Mouse (Mus musculus): ENCODE measurements around the gene Igsf9b. TPM values are rescaled to one million over a fixed set of nuclear protein-coding genes. Genes with fewer than 3 reads are reported as not detected.

Igsf9b gene
- 8.2 and 9.2 TPM in 2 replicates for polyA plus RNA-seq (2016; fragmentation: Nextera tagmentation; extraction: Ambion mirVana)

DNA sequence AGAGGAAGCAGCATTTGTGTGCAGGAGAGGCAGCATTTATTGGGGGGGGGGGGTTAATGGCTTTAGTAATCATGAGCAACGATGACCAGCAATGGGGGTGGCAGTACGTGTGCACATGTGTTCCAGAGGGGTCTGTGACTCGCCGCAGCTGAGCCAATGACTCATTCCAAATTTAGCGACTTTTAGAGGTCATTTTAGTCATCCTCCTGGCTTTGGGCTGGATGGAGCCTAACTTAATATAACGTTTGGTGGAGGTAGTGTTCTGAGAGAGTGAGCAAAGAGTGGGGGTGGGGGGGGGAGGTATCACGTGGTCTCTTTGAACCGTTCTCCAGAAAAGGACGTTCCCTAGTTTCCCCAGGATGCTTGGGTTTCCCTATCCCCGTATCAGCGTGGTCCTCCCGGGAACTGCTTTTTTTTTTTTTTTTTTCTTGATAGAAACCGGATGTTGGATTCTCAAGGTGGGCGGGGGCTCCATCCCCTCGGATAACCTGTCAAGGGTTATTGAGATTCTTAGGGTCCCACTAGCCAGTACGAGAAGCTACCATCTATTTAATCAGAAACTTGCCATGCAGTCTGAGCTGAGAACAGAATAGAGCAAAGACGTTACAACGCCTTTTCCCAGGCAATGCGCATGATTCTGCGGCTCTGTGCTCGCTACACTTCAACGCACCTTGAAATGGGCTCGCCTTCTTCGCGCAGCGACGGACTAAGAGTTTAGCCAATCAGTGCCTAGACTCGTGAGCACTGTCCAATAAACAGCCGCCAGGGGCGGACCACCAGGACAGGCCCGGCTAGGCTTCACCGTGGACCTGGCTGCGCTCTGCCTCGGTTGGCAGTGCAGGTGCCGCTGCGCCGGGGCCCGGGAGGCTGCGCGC lies at the start of gene Igsf9b:
Gene Igsf9b (plus strand): TSS at position 794 of the 875 bp plus-strand sequence.
- Histone ChIP-seq H3K4me3 (peak within 1 kb of the TSS; percentile 72), H3K27ac (no peak within 1 kb of the TSS; the same call in 1 of the 2 replicates), H3K9me3 (no peaks in the 10 kb centered on the region), H3K27me3 (replicated peaks) (peaks cover 19% of the 10 kb centered on the region), H3K9ac (peak within 1 kb of the TSS; percentile 57), H3K4me2 (replicated peaks) (peak within 1 kb of the TSS; percentile 91), H3K36me3 (no peaks in the 10 kb centered on the region), H3K4me1 (peaks cover 38% of the 10 kb centered on the region)
- ATAC-seq (ENCODE audit: low FRiP score, low read depth) = peak; percentile 99
- WGBS = under 1% methylated on average over 40 of the region's 40 CpGs

DNA sequence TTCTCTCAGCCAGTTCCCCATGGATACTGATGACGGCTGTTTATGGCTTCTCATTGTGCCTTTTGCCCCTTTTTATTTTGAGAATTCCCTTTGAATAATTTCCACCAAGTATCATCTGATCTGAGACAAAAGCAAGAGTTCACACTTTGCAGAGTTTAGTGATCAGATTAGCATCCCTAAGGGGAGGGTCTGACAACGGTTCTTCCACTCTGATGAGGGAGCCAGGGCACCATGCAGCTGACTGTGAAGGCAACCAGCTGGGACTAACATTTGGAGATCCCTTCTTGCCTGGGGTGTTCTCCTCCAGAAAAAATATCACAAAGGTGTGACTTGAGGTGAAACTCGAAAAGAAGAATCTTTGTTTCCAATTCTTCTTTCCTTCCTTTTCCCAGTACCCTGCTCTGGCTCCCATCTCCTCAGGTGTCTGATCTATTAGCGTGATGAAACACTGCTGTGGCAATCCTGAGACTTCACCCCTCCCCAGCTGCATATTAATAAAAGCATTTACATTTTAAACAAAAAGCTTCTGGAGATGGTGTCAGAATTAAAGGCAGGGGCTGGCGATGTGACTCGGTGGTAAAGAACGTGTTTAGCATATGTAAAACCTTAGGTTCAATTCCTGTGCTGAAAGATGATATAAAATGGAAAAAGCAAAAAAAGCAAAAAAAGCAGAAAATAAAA lies 46.8 kb upstream of the Igsf9b start:
- Histone ChIP-seq H3K4me2 (replicated peaks) (no peak overlapping the region), H3K4me3 (no peak overlapping the region), H3K9ac (no peak overlapping the region), H3K9me3 (no peaks in the 10 kb centered on the region), H3K27ac (no peak overlapping the region), H3K36me3 (no peaks in the 10 kb centered on the region), H3K27me3 (replicated peaks) (no peaks in the 10 kb centered on the region), H3K4me1 (no peaks in the 10 kb centered on the region)
- no peak for ATAC-seq (ENCODE audit: low FRiP score, low read depth)
- 72% methylated on average over 7 of the region's 7 CpGs for WGBS

DNA sequence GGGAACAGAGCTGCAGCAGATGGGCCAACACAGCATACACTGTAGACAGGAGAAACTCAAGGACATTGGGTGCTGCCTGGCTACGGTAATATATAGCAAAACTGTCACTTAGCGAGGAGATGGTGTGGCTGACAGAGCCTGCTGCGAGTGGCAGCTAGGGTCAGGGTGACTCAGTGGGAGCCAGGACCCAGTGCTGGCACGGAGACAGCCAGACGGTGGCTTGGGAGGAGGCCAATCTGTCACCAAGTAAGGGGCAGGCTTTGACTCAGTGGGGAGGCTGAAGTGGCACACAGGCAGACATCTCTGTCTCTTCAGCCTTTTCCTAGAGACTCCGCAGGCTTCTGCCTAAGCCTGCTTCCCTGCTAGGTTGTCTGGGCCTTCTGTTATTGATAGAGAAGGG lies 42.5 kb upstream of the Igsf9b start:
- H3K4me3 ChIP-seq = no peak overlapping the region
- no peaks in the 10 kb centered on the region for H3K9me3 ChIP-seq
- no peaks in the 10 kb centered on the region for H3K4me1 ChIP-seq
- no peak overlapping the region for H3K4me2 ChIP-seq (replicated peaks)
- no peak for ATAC-seq (ENCODE audit: low FRiP score, low read depth)
- H3K27me3 ChIP-seq (replicated peaks) = no peaks in the 10 kb centered on the region
- H3K9ac ChIP-seq = no peak overlapping the region
- H3K36me3 ChIP-seq = no peaks in the 10 kb centered on the region
- H3K27ac ChIP-seq = no peak overlapping the region
- WGBS = 66% methylated on average over 6 of the region's 6 CpGs

DNA sequence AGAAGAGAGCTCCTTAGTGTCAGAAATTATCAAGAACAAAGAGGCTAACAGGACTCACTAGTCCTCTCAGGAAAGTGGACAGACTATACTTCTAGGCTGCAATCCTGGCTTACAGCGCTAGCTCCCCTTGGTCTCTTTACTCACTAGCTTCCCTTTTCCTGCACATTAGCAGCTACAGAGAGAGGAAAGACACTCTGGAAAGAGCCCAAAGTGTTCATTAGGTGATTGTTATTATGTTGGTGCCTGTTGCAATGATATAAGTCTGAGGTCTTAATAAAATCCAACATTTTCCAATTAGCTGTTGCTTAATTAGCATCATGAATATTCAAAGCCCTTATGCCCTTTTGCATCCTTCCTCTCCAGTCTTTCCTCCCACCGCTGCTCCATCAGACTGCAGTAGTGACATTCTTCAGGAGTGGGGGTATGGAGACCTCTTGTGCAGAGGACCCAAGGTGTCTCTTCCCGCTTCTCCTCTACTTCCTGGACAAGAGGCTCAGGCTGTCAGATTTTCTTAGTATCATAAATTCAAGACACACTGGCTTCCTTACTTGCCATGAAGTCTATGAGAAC lies 38.5 kb upstream of the Igsf9b start:
- no peak for ATAC-seq (ENCODE audit: low FRiP score, low read depth)
- 79% methylated on average over 3 of the region's 3 CpGs for WGBS

DNA sequence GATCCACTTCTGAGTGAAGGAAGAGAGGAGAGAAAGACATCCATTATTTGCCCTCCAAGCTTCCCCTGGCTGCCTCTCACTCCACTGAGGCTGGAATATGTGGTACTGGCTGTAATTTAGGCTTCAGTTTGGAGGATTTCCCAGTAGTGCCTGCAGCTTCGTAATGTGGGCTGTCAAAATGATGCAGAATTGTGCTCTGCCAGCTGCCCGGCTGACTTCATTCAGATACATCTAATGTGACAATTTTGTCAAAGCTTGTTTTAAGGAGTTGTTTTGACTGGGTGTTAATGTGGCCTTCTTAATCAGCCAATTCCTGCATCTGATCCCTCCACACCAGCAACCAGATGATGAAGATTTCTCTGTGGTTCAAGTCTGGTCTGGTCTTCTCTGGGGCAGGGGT lies 37.1 kb upstream of the Igsf9b start:
- WGBS = 85% methylated on average over 2 of the region's 2 CpGs
- H3K4me2 ChIP-seq (replicated peaks) = no peak overlapping the region
- no peak overlapping the region for H3K27ac ChIP-seq
- no peak overlapping the region for H3K4me3 ChIP-seq
- no peaks in the 10 kb centered on the region for H3K4me1 ChIP-seq
- H3K36me3 ChIP-seq = no peaks in the 10 kb centered on the region
- H3K9me3 ChIP-seq = no peaks in the 10 kb centered on the region
- no peak for ATAC-seq (ENCODE audit: low FRiP score, low read depth)
- H3K9ac ChIP-seq = no peak overlapping the region
- no peaks in the 10 kb centered on the region; the same call in 1 of the 2 replicates for H3K27me3 ChIP-seq (replicated peaks)

More for the DNA sequence above, 38.5 kb upstream of the Igsf9b start:
- Histone ChIP-seq H3K9me3 (no peaks in the 10 kb centered on the region), H3K36me3 (no peaks in the 10 kb centered on the region), H3K4me2 (replicated peaks) (no peak overlapping the region), H3K9ac (no peak overlapping the region), H3K27me3 (replicated peaks) (no peaks in the 10 kb centered on the region; the same call in 1 of the 2 replicates), H3K4me1 (no peaks in the 10 kb centered on the region), H3K27ac (no peak overlapping the region), H3K4me3 (no peak overlapping the region)

DNA sequence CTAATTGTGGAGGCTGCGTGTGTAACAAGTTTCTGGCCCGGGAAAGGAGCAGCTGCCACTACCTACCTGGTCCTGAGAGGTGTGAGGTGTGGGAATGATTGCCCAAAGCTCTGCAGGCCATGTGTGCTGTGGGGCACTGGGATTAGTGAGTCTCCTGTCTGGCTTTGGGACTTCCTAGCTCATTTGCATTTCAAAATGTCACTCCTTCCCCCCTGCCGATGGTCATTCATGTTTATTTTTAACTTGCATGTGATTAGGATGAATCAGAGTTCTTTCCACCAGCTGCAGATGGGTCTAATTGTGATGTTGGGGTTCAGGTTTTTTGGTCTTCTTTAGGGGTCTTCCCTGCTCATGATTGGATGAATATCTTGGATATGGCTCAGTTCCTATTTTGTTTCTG lies 34.0 kb upstream of the Igsf9b start:
- Histone ChIP-seq H3K27ac (no peak overlapping the region), H3K27me3 (replicated peaks) (no peaks in the 10 kb centered on the region; the same call in 1 of the 2 replicates), H3K4me2 (replicated peaks) (no peak overlapping the region), H3K4me1 (no peaks in the 10 kb centered on the region), H3K36me3 (no peaks in the 10 kb centered on the region), H3K9ac (no peak overlapping the region), H3K4me3 (no peak overlapping the region), H3K9me3 (no peaks in the 10 kb centered on the region)
- ATAC-seq (ENCODE audit: low FRiP score, low read depth) = no peak
- WGBS = 65% methylated on average over 3 of the region's 3 CpGs

DNA sequence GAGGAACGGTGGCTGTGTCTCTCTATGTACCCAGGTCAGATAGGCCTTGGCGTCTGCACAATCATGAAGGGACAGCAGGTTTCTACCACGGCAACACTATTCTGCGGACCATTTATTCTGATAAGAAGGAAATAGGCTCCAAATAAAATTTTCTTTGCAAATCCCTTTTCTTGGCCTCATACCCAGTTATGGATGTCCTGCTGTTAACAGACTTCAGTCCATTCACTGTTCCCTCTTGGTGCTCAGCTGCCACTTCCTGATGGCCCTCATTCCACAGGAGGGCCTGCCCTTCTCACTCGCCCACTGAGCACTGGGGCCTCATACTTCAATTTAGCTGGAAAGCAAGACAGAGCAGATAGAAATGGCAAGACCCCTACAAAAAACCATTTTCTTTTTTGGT lies 31.1 kb upstream of the Igsf9b start:
- no peaks in the 10 kb centered on the region for H3K36me3 ChIP-seq
- WGBS = 85% methylated on average over 5 of the region's 5 CpGs
- no peak overlapping the region for H3K4me3 ChIP-seq
- no peaks in the 10 kb centered on the region for H3K27me3 ChIP-seq (replicated peaks)
- H3K4me2 ChIP-seq (replicated peaks) = no peak overlapping the region
- no peaks in the 10 kb centered on the region for H3K9me3 ChIP-seq
- H3K27ac ChIP-seq = no peak overlapping the region
- H3K9ac ChIP-seq = no peak overlapping the region
- no peak for ATAC-seq (ENCODE audit: low FRiP score, low read depth)
- no peaks in the 10 kb centered on the region for H3K4me1 ChIP-seq

DNA sequence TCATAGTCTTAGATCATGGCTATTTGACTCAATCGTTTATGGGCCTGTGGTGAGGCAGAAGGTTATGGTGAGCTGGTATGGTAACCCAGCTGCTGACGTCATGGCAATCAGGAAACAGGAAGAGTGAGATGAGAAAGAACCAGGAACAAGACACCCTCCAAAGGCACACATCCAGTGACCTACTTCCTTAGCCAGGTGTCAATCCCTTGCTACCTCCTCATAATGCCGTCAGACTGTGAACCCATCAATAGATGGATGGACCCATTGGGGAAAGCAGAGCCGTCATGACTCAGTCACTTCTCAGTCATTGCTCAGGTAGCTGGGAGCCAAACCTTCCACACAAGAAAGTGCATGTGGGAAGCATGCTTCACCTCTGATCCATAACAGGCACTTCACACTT lies 30.5 kb upstream of the Igsf9b start:
- Histone ChIP-seq H3K27ac (no peak overlapping the region), H3K9me3 (no peaks in the 10 kb centered on the region), H3K4me1 (no peaks in the 10 kb centered on the region), H3K36me3 (no peaks in the 10 kb centered on the region), H3K9ac (no peak overlapping the region), H3K4me2 (replicated peaks) (no peak overlapping the region), H3K27me3 (replicated peaks) (no peaks in the 10 kb centered on the region), H3K4me3 (no peak overlapping the region)
- 85% methylated on average over 4 of the region's 4 CpGs for WGBS
- ATAC-seq (ENCODE audit: low FRiP score, low read depth) = no peak

DNA sequence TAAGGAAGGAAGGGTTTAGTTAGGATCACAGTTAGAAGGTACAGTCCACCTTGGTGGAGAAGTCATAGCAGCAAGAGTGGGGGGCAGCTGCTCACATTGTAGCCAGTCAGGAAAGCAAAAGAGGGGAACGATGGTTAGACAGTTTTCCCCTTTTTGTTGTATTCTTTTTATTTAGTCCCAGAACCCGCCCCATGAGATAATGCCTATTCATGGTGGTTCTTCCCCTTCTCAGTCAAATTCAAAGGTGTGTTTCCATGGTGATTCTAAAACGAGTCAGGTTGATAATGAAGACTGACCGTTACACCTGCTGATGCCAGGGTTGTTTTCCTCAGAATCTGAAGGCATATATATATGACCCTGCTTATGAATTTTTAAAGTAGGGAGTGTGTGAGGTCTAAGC lies 29.7 kb upstream of the Igsf9b start:
- Histone ChIP-seq H3K27ac (no peak overlapping the region), H3K9me3 (no peaks in the 10 kb centered on the region), H3K4me2 (replicated peaks) (no peak overlapping the region), H3K4me1 (no peaks in the 10 kb centered on the region), H3K9ac (no peak overlapping the region), H3K4me3 (no peak overlapping the region), H3K27me3 (replicated peaks) (no peaks in the 10 kb centered on the region), H3K36me3 (no peaks in the 10 kb centered on the region)
- no peak for ATAC-seq (ENCODE audit: low FRiP score, low read depth)
- 67% methylated on average over 4 of the region's 4 CpGs for WGBS

DNA sequence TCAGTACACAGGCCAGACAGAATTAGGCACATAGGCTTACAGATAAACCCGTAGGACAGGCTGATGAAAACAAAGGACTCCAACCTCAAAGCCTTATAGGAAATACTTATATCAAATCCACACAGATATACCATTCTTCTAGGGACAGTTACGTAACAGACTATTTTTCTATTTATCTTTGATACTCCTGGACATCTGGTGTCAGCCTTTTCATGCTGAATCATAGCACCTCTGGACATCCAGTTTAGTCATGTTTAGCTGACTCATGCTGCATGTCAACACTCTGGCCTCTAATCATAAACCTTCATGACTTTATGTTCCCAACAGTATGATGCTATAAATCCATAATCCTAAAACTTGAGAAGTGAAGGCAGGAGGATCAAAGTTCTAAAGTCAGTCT lies 29.1 kb upstream of the Igsf9b start:
- no peak for ATAC-seq (ENCODE audit: low FRiP score, low read depth)
- H3K4me1 ChIP-seq = no peaks in the 10 kb centered on the region
- no peak overlapping the region for H3K27ac ChIP-seq
- H3K27me3 ChIP-seq (replicated peaks) = no peaks in the 10 kb centered on the region
- H3K9ac ChIP-seq = no peak overlapping the region
- WGBS = 84% methylated on average over 2 of the region's 2 CpGs
- H3K4me2 ChIP-seq (replicated peaks) = no peak overlapping the region
- no peak overlapping the region for H3K4me3 ChIP-seq
- no peaks in the 10 kb centered on the region for H3K9me3 ChIP-seq
- no peaks in the 10 kb centered on the region for H3K36me3 ChIP-seq

DNA sequence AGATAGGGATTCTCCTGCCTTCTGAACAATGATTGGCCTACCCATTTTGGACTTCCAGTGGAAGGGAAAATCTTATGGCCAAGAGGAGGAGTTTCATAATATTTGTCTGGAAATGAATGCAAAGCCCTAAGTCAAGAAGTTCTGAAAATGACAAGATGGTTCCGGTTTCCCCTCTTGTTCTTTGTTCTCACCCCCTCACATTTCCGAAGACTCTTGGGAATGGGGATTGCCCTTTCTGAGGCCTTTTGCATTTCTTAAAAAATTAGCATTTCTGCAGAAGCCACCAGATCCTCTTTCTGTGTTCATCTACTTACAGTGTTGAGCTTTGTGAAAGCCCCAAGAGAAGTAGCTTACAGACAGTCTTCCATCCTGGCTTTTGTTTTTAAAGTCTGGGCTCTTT lies 27.1 kb upstream of the Igsf9b start:
- H3K9me3 ChIP-seq = no peaks in the 10 kb centered on the region
- no peak overlapping the region for H3K27ac ChIP-seq
- H3K4me2 ChIP-seq (replicated peaks) = no peak overlapping the region
- no peak overlapping the region for H3K9ac ChIP-seq
- H3K4me1 ChIP-seq = no peaks in the 10 kb centered on the region
- WGBS = 88% methylated on average over 2 of the region's 2 CpGs
- no peak for ATAC-seq (ENCODE audit: low FRiP score, low read depth)
- no peaks in the 10 kb centered on the region for H3K27me3 ChIP-seq (replicated peaks)
- no peak overlapping the region for H3K4me3 ChIP-seq
- no peaks in the 10 kb centered on the region for H3K36me3 ChIP-seq

DNA sequence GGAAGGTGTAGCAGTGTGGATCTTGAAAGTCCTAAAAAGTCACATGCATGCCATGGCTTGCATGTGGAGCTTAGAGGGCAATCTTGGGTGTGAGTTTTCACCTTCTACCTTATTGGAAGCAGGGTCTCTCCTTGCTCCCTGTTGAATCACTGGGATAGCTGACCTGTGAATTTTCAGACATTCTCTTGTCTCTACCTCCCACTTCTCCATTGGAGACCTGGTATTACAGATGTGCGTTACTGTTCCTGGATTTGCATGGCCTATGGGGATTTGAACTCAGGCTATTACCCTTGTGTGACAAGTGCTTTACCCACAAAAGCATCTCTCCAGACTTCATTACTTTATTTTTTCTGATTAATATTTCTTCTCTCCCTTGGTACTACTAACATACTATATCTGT lies 26.1 kb upstream of the Igsf9b start:
- no peaks in the 10 kb centered on the region for H3K4me1 ChIP-seq
- no peak overlapping the region for H3K9ac ChIP-seq
- no peak overlapping the region for H3K27ac ChIP-seq
- ATAC-seq (ENCODE audit: low FRiP score, low read depth) = no peak
- 89% methylated on average over 1 of the region's 1 CpGs for WGBS
- no peaks in the 10 kb centered on the region for H3K9me3 ChIP-seq
- H3K36me3 ChIP-seq = no peaks in the 10 kb centered on the region
- no peak overlapping the region for H3K4me3 ChIP-seq
- no peak overlapping the region for H3K4me2 ChIP-seq (replicated peaks)
- no peaks in the 10 kb centered on the region for H3K27me3 ChIP-seq (replicated peaks)
